Mouse (Mus musculus) cerebellum, adult 9-11 months (tissue): ENCODE measurements around the gene Bend4.

Experiments used
- DNase-seq: peaks from one replicate; pipeline ENCODE4 v3.0.0; 2022

Bend4 gene

GRCm38 (mm10) chr5:67427443-67428360 lies at the start of gene Bend4:
TSS of gene Bend4 (minus strand) at chr5:67428310.
- DNase-seq: peak; percentile 72

DNA sequence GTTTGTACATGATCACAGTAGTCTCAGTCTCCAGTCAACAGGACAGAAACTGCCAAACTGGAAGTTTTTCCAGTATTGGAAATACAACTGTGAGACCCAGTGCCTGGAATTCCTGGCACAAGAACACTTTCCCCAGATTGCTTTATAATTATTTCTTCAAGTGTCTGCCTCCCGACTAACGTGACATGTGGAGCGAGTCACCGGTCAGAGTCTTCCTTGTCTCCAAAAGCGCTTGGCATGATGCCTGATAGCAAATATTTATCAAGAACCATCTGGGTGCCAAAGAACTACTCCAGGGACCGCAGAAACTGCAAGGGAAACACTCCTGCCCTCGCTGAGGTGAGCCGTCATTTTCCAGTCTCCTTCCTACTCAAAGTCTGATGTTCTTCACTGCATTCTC lies 45.6 kb upstream of the Bend4 start:
- DNase-seq: no peak

DNA sequence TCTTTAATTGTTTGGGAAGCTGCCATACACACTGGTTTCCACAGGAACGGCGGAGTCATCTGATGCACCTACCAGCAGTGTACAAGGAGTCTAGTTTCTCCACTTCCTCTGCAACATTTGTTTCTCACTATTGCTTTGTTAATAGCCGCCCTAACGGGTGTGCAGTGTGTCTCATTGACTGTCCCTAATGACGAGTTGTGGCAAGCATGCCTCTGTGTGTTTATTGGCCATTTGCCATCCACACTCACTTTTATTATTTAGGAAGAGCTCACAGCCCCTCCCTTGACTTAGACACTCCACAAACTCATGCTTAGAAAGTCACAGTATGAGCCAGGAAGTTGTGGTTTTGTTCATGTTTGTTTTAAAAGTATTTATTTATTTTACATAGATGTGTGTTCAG lies 45.0 kb upstream of the Bend4 start:
- DNase-seq: no peak

DNA sequence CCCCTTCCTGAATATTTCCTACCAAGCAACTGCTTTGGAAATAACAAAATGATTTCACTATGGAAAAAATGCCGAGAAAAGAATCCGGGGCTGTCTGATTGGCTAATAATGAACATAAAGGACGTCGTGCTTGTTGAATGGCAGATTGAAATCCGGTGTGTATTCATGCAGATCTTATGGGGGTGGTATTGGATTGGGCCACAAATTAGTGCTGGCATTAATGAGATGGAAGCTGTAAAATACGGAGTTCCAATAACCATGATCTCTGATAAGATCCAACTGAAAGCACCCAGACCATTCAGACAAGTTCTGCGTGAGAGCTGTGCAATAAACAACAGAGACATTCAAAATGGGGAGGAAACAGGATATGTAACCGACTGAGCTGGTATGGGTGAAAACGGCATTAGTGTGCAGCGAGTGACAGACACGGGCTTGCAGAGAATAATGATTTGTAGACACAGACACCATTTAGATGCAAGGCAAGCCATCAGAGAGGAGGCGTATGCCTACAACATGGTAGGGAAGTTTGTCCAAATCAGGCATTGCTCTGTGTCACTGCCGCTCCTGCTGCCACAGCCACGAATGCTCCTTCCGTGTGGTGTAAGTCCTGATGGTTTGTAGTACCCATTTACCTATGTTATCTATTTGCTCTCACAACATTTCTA lies 38.9 kb upstream of the Bend4 start:
- DNase-seq: no peak

- no peak for DNase-seq
These were observed 36.8 kb upstream of the Bend4 start for GRCm38 (mm10) chr5:67464899-67465298.

DNA sequence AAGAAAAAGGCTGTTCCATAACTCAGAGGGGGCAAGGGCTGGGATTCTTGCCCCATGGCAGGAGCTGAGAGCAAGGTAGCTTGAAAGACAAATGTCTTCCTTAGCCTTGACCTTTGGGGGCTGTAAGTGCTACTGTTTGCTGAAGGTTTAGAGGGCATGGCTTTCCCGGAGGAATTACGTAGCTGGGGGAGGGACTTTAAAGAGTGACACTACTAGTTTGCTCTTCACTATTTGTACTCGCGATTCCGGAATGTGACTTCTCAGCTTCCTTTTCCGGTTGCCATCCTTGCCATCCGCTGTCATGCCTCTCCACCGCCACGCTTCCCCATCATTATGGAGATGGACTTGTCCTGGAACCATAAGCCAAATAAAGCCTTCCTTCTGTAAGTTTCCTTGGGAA lies 35.5 kb upstream of the Bend4 start:
- no peak for DNase-seq

- no peak for DNase-seq
These were observed 34.2 kb upstream of the Bend4 start for GRCm38 (mm10) chr5:67462331-67462730.

- no peak for DNase-seq
These were observed 28.7 kb upstream of the Bend4 start for GRCm38 (mm10) chr5:67456841-67457240.

DNA sequence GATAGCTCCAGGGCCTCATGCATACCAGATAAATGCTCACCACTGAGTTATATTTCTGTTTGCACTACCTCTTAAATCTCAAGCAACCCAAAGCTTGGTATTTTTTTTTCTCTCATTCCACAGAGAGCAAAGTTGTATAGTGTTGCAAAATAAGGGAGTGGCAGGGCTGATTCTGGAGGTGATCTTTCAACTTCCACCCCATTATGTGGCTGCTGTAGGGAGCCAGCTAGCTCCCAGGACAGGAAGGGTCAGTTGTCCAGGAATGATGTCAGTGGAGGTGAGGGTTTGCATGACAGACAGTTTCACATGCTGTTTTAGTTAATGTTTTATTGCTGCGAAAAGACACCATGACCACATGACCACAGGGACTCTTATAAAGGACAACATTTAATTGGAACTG lies 26.2 kb upstream of the Bend4 start:
- DNase-seq: no peak

DNA sequence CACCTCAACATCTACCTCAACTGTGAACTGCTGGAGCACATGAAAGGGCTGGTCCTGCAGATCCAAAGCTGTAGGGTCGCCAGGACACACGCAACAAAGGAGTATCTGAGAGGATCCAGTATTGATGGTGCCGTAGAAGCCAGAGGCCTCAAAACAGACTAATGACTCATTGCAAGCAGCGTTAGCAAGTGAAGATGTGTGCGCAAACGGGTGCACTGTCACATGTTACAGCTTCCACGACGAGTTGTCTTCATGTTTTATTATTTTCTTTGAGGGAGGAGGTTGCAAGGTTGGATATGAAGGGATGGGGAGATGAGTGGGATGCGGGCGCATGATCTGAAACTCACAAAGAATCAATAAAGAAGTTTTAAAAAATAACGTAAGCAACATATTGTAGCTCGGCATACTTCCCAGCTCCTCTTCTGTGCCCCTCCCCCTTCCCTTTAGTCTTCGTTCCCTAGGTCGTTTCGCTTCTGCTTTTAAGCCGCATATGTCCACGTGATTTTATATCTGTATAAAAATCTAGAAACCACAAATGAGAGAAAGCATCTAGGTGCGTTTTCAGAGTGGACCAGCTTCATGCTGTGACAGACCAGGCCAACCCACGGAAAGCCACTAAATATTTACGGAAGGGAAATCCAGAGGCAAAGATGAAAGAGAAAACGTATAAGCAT lies 22.0 kb upstream of the Bend4 start:
- no peak for DNase-seq

GRCm38 (mm10) chr5:67446526-67446925 lies 18.4 kb upstream of the Bend4 start:
- DNase-seq: no peak

DNA sequence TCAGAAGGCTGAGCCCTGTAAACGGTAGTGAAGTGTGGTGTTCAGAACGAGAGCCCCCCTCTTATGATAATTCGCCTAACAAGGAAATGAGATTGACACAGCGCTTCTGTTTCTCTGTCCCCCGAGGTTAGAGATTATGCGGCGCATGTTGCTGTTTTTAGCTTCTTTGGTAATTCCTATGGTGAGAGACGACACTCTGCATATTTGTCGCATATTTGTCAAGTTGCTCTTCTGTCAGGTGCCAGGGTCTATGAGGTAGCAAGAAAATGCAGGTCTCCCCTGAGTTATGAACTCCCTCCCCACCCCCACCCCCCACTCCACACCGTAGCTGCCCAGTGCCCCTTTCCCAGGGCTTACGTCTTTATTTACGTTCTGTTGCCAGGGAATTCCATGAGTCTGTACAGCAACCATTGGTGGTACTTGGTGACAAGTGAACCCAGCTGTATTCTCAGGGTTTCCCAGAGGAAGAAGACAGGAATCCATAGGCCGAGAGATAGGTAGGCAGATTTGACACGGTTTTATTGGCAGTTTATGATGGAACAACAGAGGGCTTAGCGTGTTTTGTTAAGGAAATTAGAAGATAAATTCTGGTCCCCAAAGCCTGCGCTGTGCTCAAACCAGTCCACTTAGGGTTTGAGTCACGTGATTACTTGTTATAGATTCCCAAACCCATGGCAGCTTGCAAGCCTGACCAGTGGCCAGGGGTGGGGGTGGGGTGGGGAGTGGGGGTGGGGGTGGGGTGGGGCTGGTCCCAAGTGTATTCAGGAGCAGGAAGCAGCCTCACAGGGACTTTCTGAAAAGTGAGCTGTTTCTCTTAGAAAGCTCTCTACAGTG lies 16.3 kb upstream of the Bend4 start:
- DNase-seq: no peak

DNA sequence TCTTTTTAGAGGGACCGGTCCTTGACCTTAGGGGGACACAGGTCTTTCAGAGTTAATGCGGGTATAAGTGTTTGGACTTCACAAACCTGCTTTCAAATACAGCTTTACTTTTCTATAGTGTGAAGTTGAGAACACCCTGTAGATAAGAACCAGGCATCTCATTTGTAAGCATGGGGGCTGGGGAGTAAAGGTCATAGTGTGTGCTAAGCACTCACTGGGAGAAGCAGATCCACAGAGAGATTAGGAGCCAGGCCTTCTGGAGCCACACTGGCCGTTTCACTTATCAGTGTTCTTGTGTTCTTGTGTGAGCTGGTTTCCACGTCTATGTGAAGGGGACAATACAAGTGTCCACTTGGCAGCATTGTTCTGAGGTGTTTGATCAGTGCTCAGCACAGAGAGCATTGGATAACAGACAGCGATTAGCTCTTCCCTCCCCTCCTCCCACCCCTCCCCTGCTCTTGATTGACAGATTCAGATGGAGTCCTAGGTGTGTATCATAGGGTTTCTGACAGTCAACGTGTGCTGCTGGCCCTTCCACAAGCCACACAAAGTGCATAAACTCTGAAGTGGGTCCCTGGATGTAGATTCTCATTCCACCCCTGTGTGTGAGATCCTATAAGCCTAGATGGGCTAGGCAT lies 14.8 kb upstream of the Bend4 start:
- DNase-seq: no peak

DNA sequence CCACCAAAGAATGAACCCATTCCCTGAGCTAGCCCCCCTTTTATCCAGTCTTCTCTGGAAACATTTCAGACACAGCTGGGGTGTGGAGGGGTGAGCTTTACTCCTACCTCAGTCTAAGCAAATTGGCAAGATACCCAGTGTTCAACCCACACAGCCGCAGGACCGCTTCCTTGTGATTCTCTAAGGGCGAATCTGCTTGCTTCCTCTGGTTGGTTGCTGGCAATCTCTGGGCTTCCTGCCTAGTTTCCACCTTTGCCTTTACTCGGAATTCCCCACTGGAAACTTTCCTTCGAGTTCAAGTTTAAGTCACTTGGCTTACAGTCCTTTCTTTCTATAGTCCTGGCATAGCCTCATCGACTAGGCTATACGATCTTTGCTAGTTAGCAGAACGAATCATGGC lies 12.5 kb upstream of the Bend4 start:
- no peak for DNase-seq

- DNase-seq: no peak
These were observed 9.3 kb upstream of the Bend4 start for GRCm38 (mm10) chr5:67437403-67437802.

- DNase-seq: peak; percentile 5
These were observed 1.4 kb downstream of the Bend4 start for GRCm38 (mm10) chr5:67426478-67427442.

DNA sequence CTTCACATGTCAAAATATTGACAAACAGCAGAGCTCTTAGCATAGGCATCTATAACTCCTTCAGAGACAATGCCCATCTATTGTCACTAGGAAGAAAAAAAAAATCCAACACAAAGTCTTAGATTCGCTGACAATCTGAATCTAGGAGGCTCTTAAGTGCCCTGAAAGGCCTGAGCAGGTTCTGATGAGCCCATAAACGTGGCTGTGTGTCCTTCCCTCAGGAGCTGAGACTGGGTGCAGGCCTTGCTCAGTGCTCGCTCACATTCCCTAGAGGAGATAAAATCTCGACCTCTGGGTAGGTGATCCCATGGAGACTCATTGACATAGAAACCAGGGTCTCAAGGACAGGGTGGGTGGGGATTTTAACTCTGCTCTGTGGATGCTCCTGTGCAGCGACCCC lies 2.1 kb downstream of the Bend4 start:
- no peak for DNase-seq

GRCm38 (mm10) chr5:67424636-67425035 lies 3.5 kb downstream of the Bend4 start:
- no peak for DNase-seq

DNA sequence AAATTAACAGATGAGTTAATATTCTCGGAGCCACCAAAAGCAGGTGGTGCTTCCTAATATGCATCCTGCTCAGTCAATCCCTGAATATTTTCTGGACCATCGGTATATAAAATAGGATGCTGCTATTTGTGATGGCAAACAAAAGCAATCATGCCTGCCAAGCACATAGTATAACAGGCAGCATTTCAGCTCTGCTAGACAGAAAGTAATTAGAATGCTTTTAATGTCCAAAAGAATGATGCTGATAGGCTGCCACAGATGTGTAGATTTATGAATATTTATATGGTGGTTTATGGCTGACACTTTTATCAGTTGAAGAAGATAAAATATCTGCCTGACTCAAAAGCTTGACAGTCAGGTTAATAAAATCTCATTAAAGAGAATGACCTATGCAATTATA lies 4.1 kb downstream of the Bend4 start:
- DNase-seq: no peak

- DNase-seq: no peak
These were observed 4.8 kb downstream of the Bend4 start for GRCm38 (mm10) chr5:67423326-67423725.

DNA sequence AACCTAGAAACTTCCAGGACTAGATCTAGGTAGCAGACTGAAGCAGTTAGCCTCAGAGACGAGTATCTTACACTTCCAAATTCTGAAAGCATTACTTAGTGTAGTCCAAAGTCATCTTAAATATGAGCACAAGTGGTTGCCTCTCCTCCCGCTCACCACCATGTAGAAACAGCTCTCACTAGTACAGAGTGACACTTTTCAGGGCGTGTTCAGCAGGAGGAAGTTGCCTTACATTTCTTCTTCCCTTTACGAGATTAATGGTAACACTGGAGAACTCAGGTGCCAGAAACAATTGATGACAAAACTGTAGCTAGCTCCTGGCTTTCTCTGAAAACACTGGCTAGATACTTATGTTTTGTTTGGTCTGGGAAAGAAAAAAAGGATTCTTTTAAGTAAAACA lies 8.7 kb downstream of the Bend4 start:
- DNase-seq: no peak
